Mouse (Mus musculus) limb, embryonic 10.5 days (tissue): ENCODE measurements around the gene Gm33543. TPM values are rescaled to one million over a fixed set of nuclear protein-coding genes. Genes with fewer than 3 reads are reported as not detected.

Experiments used
- DNase-seq: peaks from one replicate; pipeline ENCODE4 v3.0.0-alpha.2; 2017; ENCODE audit warnings: low spot score
- H3K27ac ChIP-seq: fragments of 300-500 bp; sonication (generic); 2 replicates; pipeline ENCODE4 v1.5.1; 2016; ENCODE audit warnings: mild to moderate bottlenecking
- H3K27me3 ChIP-seq: fragments of 300-500 bp; sonication (generic); 2 replicates; pipeline ENCODE4 v1.6.1; 2016; ENCODE audit warnings: low read depth, mild to moderate bottlenecking; ENCODE audit not compliant: poor library complexity, severe bottlenecking
- H3K36me3 ChIP-seq: fragments of 300-500 bp; sonication (generic); 2 replicates; pipeline ENCODE4 v1.6.1; 2016; ENCODE audit warnings: mild to moderate bottlenecking, moderate library complexity
- H3K4me1 ChIP-seq: fragments of 300-500 bp; sonication (generic); 2 replicates; pipeline ENCODE4 v1.6.1; 2016
- H3K4me3 ChIP-seq: fragments of 300-500 bp; sonication (generic); 2 replicates; pipeline ENCODE4 v1.5.1; 2016; ENCODE audit warnings: mild to moderate bottlenecking, moderate library complexity
- H3K9me3 ChIP-seq: fragments of 300-500 bp; sonication (generic); replicated peaks from 2 replicates; pipeline ENCODE4 v1.6.1; 2016; ENCODE audit warnings: mild to moderate bottlenecking
- WGBS: fragments of 180-500 bp; shearing (Covaris S2); methylation state at CpG from one replicate; pipeline ENCODE4 v1.1.7; 2016; 5-methylcytosine and 5-hydroxymethylcytosine counted together
- polyA plus RNA-seq: library from polyadenylated mRNA; unstranded; fragments of >200 nt; fragmentation: Nextera tagmentation; extraction: Ambion mirVana; gene quantifications from 2 replicates; pipeline ENCODE4 v1.2.1, GENCODE M21; 2016

Gene Gm33543
- polyA plus RNA-seq, 1 experiment from 2014 or later, result not detected

DNA sequence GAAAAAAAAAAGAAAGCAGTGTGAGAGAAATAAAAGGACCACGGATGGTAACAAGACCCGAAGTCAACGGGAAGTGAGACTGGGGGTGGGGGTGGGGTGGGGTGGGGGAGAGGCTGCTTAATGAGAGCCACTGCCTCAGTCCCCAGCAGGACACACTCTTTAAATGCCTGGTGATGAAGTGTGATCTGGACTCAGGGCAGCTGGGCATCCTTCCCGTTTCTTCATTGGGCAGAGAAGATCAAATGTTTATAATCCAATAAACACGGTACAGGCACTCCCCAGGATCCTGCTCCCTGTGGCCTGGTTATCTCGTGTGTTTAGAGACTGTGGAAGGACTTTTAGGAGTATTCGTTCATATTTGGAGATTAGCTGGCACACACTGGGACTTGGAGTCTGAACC is 57.9 kb downstream of the Gm33543 start:
- no peak for DNase-seq
- Histone ChIP-seq H3K4me1 (peaks cover 24% of the 10 kb centered on the region), H3K27ac (no peak overlapping the region), H3K36me3 (no peaks in the 10 kb centered on the region), H3K4me3 (no peak overlapping the region), H3K9me3 (no peaks in the 10 kb centered on the region), H3K27me3 (no peaks in the 10 kb centered on the region)
- WGBS, result 43% methylated on average over 7 of the region's 7 CpGs

GRCm38 (mm10) chr10:95780881-95781600 is 61.7 kb downstream of the Gm33543 start:
- Histone ChIP-seq H3K9me3 (no peaks in the 10 kb centered on the region), H3K27me3 (no peaks in the 10 kb centered on the region), H3K27ac (no peak overlapping the region), H3K4me3 (no peak overlapping the region), H3K4me1 (peaks cover 36% of the 10 kb centered on the region), H3K36me3 (no peaks in the 10 kb centered on the region)
- DNase-seq, result no peak
- 86% methylated on average over 8 of the region's 8 CpGs for WGBS

DNA sequence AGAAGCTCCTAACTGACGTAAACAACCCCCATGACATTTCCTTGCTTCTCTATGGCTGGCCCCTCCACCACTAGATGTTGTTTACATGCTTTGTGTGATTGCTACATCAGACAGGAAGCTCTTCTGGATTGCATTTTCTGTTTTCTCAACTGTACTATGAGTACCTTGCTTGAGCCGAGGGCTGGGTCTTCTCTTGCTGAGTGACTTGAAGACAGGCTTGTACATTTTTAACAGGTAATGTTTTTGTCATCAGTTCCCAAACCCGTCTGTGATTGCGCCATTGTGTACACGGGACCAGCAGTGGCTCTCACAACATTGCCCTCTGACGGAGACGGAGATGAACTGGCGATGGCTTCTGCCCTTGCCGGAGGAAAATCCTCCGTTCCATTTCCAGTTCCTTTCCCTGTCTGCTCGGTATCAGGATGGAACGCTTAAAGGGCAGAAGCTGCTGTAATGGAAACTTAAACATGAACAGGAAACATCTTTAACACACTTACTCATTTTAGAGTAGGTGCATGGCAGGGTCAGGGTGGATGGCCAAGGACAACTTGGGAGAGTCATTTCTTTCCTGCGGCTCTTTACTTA is 62.8 kb downstream of the Gm33543 start:
- no peaks in the 10 kb centered on the region for H3K27me3 ChIP-seq
- H3K4me1 ChIP-seq, result peaks cover 31% of the 10 kb centered on the region
- no peak overlapping the region for H3K4me3 ChIP-seq
- H3K36me3 ChIP-seq, result no peaks in the 10 kb centered on the region
- H3K27ac ChIP-seq, result no peak overlapping the region
- no peak for DNase-seq
- H3K9me3 ChIP-seq, result no peaks in the 10 kb centered on the region
- 90% methylated on average over 13 of the region's 13 CpGs for WGBS

GRCm38 (mm10) chr10:95778622-95779021 is 64.1 kb downstream of the Gm33543 start:
- 69% methylated on average over 8 of the region's 8 CpGs for WGBS
- no peaks in the 10 kb centered on the region for H3K36me3 ChIP-seq
- no peaks in the 10 kb centered on the region for H3K27me3 ChIP-seq
- no peaks in the 10 kb centered on the region for H3K9me3 ChIP-seq
- H3K4me1 ChIP-seq, result peaks cover 30% of the 10 kb centered on the region
- no peak overlapping the region for H3K27ac ChIP-seq
- no peak for DNase-seq
- no peak overlapping the region for H3K4me3 ChIP-seq

DNA sequence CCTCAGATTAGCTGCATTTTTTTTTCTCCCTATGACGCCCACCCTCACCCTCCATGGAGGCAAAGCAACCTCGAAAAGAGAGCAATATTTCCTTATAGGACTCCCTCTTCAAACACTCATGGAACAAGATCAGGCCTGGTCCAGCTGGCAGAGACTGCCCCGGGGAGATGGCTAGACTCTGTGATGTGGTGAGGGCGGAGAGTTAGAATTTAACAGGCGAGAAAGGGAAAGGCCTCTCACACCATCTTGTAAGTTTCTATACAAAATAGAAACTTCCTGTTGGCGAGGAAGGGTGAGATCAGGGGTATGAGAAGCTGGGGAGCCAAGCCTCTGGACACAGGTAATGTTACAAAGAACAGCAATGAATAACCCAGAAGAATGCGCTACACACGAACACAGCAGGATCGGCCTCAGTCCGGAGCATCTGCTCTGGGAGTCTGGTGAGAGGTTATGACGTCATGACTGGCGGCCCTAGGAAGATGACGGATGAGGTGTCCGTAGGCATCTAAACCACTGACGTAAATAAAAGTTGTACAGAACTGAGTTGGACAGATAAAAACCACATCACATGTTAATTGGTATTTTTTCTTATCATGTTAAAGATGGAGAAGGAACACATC is 64.9 kb downstream of the Gm33543 start:
- Histone ChIP-seq H3K4me1 (peaks cover 35% of the 10 kb centered on the region), H3K27ac (0 out of 2 replicates have a peak overlapping the region, but pooled peaks have one; percentile 28), H3K36me3 (no peaks in the 10 kb centered on the region), H3K27me3 (no peaks in the 10 kb centered on the region), H3K4me3 (no peak overlapping the region), H3K9me3 (no peaks in the 10 kb centered on the region)
- WGBS, result 85% methylated on average over 15 of the region's 15 CpGs
- DNase-seq, result no peak

- peaks cover 35% of the 10 kb centered on the region for H3K4me1 ChIP-seq
- no peak overlapping the region for H3K4me3 ChIP-seq
- H3K9me3 ChIP-seq, result no peaks in the 10 kb centered on the region
- no peak overlapping the region for H3K27ac ChIP-seq
- no peak for DNase-seq
- no peaks in the 10 kb centered on the region for H3K36me3 ChIP-seq
- 86% methylated on average over 1 of the region's 1 CpGs for WGBS
- H3K27me3 ChIP-seq, result no peaks in the 10 kb centered on the region
Observed at GRCm38 (mm10) chr10:95777071-95777470, 65.7 kb downstream of the Gm33543 start.

GRCm38 (mm10) chr10:95774856-95775255 is 67.9 kb downstream of the Gm33543 start:
- H3K27ac ChIP-seq, result no peak overlapping the region
- H3K36me3 ChIP-seq, result no peaks in the 10 kb centered on the region
- DNase-seq, result no peak
- H3K4me1 ChIP-seq, result peaks cover 28% of the 10 kb centered on the region
- H3K4me3 ChIP-seq, result no peak overlapping the region
- no peaks in the 10 kb centered on the region for H3K9me3 ChIP-seq
- WGBS, result 92% methylated on average over 7 of the region's 7 CpGs
- H3K27me3 ChIP-seq, result no peaks in the 10 kb centered on the region

DNA sequence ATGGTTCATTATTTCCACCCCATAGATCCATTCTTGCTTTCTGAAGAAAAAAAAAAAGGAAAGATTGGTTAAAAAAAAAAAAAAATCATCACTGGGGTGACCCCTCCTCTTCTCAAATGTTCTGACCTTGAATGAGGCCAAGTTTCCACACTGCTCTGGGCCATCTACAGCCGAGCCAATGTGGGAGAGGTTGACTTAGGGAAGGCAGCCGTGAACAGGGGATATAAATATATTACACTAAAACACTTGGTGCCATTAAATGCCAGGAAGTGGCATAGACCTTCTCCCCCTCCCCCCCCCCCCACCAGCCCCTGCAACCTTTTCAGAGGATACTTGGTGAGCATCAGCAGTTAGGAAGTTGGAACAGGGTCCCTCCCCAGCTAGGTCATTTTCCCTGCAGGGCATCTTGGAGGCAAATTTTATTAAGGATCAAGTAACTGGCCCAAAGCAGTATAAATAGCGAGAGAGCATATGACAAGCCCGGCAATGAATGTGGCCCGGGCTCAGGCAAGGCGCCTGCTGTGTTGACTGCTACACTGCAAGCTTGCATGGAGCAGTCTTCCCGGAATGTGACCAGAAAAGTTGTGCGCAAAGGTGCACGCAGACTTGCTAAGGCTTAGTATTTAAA is 68.6 kb downstream of the Gm33543 start:
- Histone ChIP-seq H3K4me3 (no peak overlapping the region), H3K27ac (no peak overlapping the region), H3K27me3 (no peaks in the 10 kb centered on the region), H3K9me3 (no peaks in the 10 kb centered on the region), H3K36me3 (no peaks in the 10 kb centered on the region), H3K4me1 (peaks cover 27% of the 10 kb centered on the region)
- no peak for DNase-seq
- 83% methylated on average over 9 of the region's 9 CpGs for WGBS

Other genes starting within 250 kb of the Gm33543 start
- not detected in 2 replicates for gene Anapc15-ps, start 169.5 kb downstream of the Gm33543 start, polyA plus RNA-seq
- gene Eea1, start 97.7 kb upstream of the Gm33543 start, polyA plus RNA-seq, result 5.1 and 6.1 TPM in 2 replicates